Mouse (Mus musculus): ENCODE measurements around the gene Rhno1.
"Not testable (repeated sequence)": the region's sequence is repeated elsewhere in the genome, so short reads cannot be mapped to it uniquely, and the experiment has no call there.

Gene Rhno1

GRCm38 (mm10) chr6:128362381-128363006 lies at the start of gene Rhno1, which contains the start of gene Foxm1:
Gene Rhno1, minus strand, starts transcription at chr6:128362911.
Gene Foxm1, plus strand, starts transcription at chr6:128362967.
- DNase-seq (ENCODE audit: low spot score in 2 of 2) = peak; percentile 75 to 82

GRCm38 (mm10) chr6:128411115-128411514 lies 48.4 kb upstream of the Rhno1 start:
- peak; percentile 52 to 78 for DNase-seq (ENCODE audit: low spot score in 2 of 2)

- DNase-seq (ENCODE audit: low spot score in 2 of 2) = no peak
Measured at GRCm38 (mm10) chr6:128410305-128410704, 47.6 kb upstream of the Rhno1 start.

GRCm38 (mm10) chr6:128408544-128409125 lies 45.9 kb upstream of the Rhno1 start:
- no peak for DNase-seq (ENCODE audit: low spot score in 2 of 2)

GRCm38 (mm10) chr6:128404708-128405107 lies 42.0 kb upstream of the Rhno1 start:
- no peak for DNase-seq (ENCODE audit: low spot score in 2 of 2)

GRCm38 (mm10) chr6:128399421-128400185 lies 36.9 kb upstream of the Rhno1 start:
- no peak for DNase-seq (ENCODE audit: low spot score in 2 of 2)

- no peak for DNase-seq (ENCODE audit: low spot score in 2 of 2)
Measured at GRCm38 (mm10) chr6:128398996-128399395, 36.3 kb upstream of the Rhno1 start, which contains the start of gene Nrip2. Gene Nrip2, plus strand, starts transcription at chr6:128399296.

GRCm38 (mm10) chr6:128397574-128398261 lies 35.0 kb upstream of the Rhno1 start:
- DNase-seq (ENCODE audit: low spot score in 2 of 2) = no peak

GRCm38 (mm10) chr6:128390683-128391082 lies 28.0 kb upstream of the Rhno1 start:
- DNase-seq (ENCODE audit: low spot score in 2 of 2) = no peak

- DNase-seq (ENCODE audit: low spot score in 2 of 2) = no peak
Measured at GRCm38 (mm10) chr6:128389185-128389584, 26.5 kb upstream of the Rhno1 start.

GRCm38 (mm10) chr6:128385026-128385425 lies 22.3 kb upstream of the Rhno1 start:
- no peak for DNase-seq (ENCODE audit: low spot score in 2 of 2)

- no peak for DNase-seq (ENCODE audit: low spot score in 2 of 2)
Measured at GRCm38 (mm10) chr6:128383752-128384151, 21.0 kb upstream of the Rhno1 start.

GRCm38 (mm10) chr6:128381254-128381653 lies 18.5 kb upstream of the Rhno1 start:
- DNase-seq (ENCODE audit: low spot score in 2 of 2) = no peak

GRCm38 (mm10) chr6:128380594-128381167 lies 18.0 kb upstream of the Rhno1 start:
- not testable (repeated sequence) for DNase-seq (ENCODE audit: low spot score in 2 of 2)

GRCm38 (mm10) chr6:128379636-128380035 lies 16.9 kb upstream of the Rhno1 start:
- no peak for DNase-seq (ENCODE audit: low spot score in 2 of 2)

GRCm38 (mm10) chr6:128376371-128377085 lies 13.8 kb upstream of the Rhno1 start:
- DNase-seq (ENCODE audit: low spot score in 2 of 2) = peak in 1 of 2 experiments; percentile 34

- DNase-seq (ENCODE audit: low spot score in 2 of 2) = no peak
Measured at GRCm38 (mm10) chr6:128375192-128375591, 12.5 kb upstream of the Rhno1 start, which contains the start of the genes Tex52 and Gm44596. Gene Tex52, plus strand, starts transcription at chr6:128375456. Gene Gm44596, plus strand, starts transcription at chr6:128375503.

- DNase-seq (ENCODE audit: low spot score in 2 of 2) = no peak
Measured at GRCm38 (mm10) chr6:128370040-128370439, 7.3 kb upstream of the Rhno1 start.

- no peak for DNase-seq (ENCODE audit: low spot score in 2 of 2)
Measured at GRCm38 (mm10) chr6:128366466-128366865, 3.8 kb upstream of the Rhno1 start.

- DNase-seq (ENCODE audit: low spot score in 2 of 2) = no peak
Measured at GRCm38 (mm10) chr6:128364721-128365120, 2.0 kb upstream of the Rhno1 start.

All from urinary bladder, adult 18-20 months (tissue).